Mouse (Mus musculus) brown adipose tissue, adult 24 weeks (tissue): ENCODE data around the gene Cxcr5. TPM values are rescaled to one million over a fixed set of nuclear protein-coding genes. Genes with fewer than 3 reads are reported as not detected.

ENCODE experiments used
- H3K27ac ChIP-seq: fragments of 200-500 bp; replicated peaks from 2 replicates; pipeline ENCODE4 v1.5.1; 2012; ENCODE audit warnings: low read depth, mild to moderate bottlenecking, low read length
- H3K4me1 ChIP-seq: fragments of 200-500 bp; 2 replicates; pipeline ENCODE4 v1.6.1; 2012; ENCODE audit warnings: low read length, mixed read lengths; ENCODE audit not compliant: control insufficient read depth, insufficient read depth, insufficient read length
- H3K4me3 ChIP-seq: fragments of 200-500 bp; 2 replicates; pipeline ENCODE4 v1.5.1; 2012; ENCODE audit warnings: low read depth, mild to moderate bottlenecking, low read length, moderate library complexity; ENCODE audit not compliant: insufficient read depth
- polyA plus RNA-seq: library from polyadenylated mRNA; stranded (reverse); fragments of >200 nt; gene quantifications from 2 replicates; pipeline ENCODE4 v1.2.4, GENCODE M21; 2012; ENCODE audit not compliant: missing spikeins, insufficient read depth, insufficient read length

Cxcr5 gene
- polyA plus RNA-seq, result not detected in 2 replicates

DNA sequence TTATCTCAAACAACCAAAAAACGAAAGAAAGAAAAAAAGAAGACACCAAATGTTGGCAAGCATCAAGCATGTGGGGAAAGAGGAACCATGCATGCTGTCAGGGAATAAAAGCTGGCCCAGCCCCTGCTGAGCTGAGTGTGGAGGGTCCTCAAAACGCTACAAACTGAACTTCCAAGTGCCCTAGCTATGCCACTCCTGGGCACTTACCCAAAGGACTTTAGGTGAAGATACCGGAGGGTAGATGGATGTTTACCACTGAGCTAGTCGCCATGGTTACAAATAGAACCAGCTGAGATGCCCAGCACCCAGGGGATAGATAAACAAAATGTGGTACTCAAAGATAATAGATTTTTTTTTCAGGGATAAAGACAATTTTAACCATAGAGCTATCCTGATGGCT lies at the start of gene Cxcr5:
TSS of gene Cxcr5 (minus strand) at position 281 of the 400 bp plus-strand sequence.
- H3K4me3 ChIP-seq, result no peak within 1 kb of the TSS
- H3K4me1 ChIP-seq, result no peaks in the 10 kb centered on the region
- H3K27ac ChIP-seq, result no peak within 1 kb of the TSS

DNA sequence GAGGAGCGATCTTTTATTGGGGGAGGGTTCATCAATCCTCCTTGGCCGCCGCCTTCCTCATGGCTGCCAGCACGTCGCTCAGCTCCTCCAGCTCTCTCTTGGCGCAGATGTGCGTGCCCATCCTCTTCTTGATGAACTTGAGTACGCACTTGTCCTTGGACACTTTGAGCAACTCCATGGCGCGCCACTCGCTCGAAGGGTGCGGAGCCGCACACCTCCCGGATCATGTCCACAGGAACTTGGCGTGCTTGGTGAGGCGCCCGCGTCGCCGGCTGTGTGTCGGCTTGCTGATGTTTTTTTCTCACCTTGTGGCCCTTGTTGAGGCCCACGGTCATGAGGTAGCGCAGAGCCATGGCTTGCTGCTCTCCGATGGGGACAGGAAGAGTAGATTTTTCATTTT lies 48.7 kb upstream of the Cxcr5 start:
- no peak overlapping the region for H3K27ac ChIP-seq
- peaks cover 13% of the 10 kb centered on the region for H3K4me1 ChIP-seq
- no peak overlapping the region for H3K4me3 ChIP-seq

DNA sequence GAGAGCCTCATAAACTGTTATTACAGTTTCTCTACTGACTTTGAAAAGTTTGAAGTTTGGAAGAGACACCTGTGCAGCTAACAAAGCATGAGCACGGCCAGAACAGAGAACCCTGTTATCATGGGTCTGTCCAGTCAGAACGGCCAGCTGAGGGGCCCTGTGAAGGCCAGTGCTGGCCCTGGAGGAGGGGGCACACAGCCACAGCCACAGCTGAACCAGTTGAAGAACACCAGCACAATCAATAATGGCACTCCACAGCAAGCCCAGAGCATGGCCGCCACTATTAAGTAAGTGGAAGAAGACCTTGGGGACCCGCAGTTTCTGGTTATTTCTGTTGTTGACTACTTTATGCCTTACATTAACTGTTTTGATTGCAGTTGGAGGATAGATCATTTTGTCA lies 45.6 kb upstream of the Cxcr5 start:
- peak overlapping the region; percentile 39; the same call in 1 of the 2 replicates for H3K4me3 ChIP-seq

DNA sequence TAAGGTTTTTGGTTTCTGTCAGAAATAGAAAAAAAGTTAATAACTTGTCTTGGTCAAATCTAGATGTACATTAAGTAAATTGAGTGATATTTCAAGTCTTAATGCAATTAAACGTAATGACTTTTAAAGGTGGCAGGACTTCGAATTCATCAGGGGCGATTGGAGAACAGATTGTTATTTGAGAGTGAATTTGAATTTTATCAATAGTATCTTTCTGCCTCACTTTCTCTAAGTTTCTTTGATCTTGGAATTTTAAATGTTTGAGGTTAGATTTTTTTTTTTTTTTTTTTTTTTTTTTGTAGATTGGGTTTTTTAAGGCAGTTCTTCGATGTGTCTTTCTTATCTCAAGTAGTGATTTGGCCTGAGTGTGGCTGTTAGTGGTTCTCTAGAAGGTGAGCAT lies 45.0 kb upstream of the Cxcr5 start:
- Histone ChIP-seq H3K4me1 (peaks cover 13% of the 10 kb centered on the region), H3K27ac (no peak overlapping the region), H3K4me3 (no peak overlapping the region)

More for the DNA sequence above, 45.6 kb upstream of the Cxcr5 start:
- Histone ChIP-seq H3K27ac (no peak overlapping the region), H3K4me1 (peaks cover 13% of the 10 kb centered on the region)

DNA sequence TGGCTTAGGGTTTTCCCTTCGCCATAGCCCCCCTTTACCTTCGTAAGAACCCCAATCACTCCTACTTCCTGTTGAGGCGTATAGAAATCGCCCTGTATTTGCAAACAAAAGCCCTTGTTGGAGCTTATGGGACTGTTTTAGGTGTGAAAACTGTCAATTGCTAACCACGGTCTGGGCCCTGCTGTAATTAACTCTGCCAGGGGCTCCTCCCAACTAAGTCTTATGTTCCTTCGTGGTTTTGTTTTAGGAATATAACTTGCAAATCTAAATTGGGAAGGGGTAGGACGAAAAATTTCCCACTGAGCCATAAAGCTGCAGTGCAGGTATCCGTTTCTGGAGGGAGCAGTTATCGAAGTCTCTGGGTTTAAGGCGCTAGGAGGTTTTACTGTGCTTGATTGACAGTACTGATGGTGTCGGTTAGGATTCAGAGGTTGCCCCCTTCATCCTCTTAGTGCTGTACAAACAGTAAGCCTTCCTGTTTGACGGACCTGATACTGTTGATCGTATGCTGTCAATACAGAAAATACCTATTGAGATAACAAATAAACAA lies 44.0 kb upstream of the Cxcr5 start:
- peaks cover 13% of the 10 kb centered on the region for H3K4me1 ChIP-seq
- H3K27ac ChIP-seq, result peak overlapping the region; percentile 98
- H3K4me3 ChIP-seq, result peak overlapping the region; percentile 88

DNA sequence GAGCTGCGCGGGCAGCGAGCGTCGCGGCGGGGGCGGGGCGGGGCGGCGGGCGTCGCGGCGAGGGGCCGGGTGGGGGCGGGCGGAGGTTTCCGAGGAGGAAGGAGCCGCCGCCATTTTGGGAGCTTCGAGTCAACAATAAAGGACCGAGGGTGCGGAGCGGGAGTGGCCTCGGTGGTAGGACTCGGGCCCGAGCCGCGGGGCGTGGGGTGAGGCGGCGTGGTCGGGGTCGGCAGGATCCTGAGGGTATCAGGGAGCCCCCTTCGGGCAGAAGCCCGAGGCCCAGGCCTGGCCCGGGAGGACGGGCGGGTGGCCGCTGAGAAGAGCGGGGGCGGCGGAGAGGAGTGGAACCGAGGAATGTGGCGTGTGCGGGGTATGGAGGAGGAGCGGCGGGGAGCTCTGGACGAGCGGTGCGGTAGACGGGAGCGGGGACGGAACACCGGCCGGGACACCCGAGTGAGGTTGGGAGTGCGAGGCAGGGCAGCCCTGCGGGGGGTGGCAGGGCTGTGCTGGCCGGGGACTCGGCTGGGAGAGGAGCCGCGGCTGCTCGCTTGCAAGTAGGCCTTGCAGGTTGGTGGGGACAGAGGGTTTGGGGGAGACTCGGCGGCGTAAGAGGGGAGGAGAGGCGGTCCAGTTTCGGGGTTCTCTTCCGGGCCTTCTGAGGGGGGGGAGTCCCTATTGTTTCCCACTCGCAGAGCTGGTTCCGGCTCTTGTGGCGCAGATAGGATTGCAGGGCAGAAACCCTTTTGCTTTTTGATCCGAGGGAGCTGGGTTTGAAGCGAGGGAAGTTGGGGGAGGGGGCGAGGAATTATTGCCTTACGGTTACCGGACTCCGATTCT lies 43.3 kb upstream of the Cxcr5 start, which contains the start of gene Ddx6:
TSS of gene Ddx6 (plus strand) at position 114 of the 837 bp plus-strand sequence.
- Histone ChIP-seq H3K27ac (peak within 1 kb of the TSS; percentile 98), H3K4me3 (peak within 1 kb of the TSS; percentile 93), H3K4me1 (peaks cover 8% of the 10 kb centered on the region)

DNA sequence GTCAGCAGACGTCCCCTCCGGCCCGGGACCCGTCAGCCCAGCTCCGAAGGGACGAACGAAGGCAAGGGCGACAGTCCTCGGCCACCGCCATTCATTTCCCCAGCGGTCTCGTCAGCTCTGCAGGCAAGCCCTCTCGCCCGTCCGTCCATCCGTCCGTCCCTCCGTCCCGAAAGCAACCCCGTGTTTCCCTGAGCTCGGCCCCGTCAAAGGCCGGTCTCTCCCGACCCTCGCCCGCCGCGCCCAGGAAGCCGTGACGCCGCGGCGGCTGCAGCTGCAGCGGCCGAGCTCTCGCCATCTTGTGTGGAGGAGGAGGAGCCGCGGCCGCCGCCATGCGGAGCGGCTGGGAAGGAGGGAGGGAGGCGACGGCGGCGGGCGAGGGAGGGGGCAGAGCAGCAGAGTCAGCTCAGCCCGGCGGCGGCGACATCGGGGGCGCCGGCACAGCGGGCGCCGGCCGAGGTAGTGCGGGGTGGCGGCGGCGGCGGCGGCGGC lies 42.7 kb upstream of the Cxcr5 start:
- H3K4me1 ChIP-seq, result peaks cover 10% of the 10 kb centered on the region
- H3K4me3 ChIP-seq, result peak overlapping the region; percentile 93
- peak overlapping the region; percentile 90 for H3K27ac ChIP-seq

DNA sequence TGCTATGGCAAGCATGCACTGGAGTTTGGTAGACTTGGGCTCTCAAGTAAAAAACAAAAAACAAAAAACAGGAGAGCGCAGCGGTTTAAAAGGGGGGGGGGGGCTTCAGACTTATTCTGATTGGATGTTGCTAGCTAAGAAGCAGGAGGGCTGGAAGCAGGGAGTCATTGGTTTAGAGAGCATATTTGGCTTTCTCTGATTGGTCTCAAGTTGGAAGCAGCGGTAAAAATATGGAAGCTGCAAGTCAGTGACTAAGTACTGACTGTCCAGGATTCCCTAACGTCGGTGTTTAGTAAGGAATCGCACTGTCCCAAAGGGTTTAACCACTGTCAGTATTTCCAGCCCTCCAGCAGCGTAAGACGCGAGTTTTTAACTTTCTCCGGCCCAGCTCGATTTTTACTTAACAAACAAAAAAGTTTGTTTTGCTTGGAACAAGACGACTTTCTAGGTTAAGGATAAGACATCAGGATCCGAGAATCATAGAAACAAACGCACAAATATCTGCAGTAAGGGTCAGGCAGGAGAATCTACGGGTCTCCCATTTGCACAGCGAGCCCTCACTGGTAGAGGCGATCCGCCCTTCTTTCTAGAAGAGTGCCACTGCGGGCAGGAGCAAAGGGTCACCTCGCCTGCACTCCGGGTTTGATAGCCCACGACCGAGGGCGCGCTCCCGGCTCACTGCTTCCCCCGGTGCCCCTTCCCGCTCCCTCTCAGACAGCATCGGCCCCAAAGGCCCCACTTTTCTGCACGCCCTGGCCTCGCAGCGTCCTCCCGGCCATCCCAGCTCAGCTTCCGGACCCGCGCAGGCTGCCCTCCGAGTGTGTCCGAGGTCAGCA lies 42.0 kb upstream of the Cxcr5 start:
- peak overlapping the region; percentile 90 for H3K27ac ChIP-seq
- H3K4me3 ChIP-seq, result peak overlapping the region; percentile 93
- peaks cover 11% of the 10 kb centered on the region for H3K4me1 ChIP-seq

DNA sequence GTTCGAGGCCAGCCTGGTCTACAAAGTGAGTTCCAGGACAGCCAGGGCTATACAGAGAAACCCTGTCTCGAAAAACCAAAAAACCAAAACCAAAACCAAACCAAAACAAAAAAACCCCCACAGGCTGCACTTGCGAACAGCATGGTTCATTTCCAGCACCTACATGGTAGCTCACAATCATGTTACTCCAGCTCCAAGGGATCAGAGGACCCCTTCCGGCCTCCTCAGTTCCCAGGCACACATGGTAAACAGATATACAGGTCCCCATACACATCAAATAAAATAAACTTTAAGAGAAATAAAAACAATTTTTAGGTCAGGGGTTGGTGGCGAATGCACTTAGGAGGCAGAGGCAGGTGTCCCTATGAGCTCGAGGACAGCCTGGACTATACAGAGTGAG lies 41.1 kb upstream of the Cxcr5 start:
- Histone ChIP-seq H3K27ac (0 out of 2 replicates have a peak overlapping the region, but pooled peaks have one; percentile 1), H3K4me1 (peaks cover 9% of the 10 kb centered on the region), H3K4me3 (0 out of 2 replicates have a peak overlapping the region, but pooled peaks have one; percentile 93)

DNA sequence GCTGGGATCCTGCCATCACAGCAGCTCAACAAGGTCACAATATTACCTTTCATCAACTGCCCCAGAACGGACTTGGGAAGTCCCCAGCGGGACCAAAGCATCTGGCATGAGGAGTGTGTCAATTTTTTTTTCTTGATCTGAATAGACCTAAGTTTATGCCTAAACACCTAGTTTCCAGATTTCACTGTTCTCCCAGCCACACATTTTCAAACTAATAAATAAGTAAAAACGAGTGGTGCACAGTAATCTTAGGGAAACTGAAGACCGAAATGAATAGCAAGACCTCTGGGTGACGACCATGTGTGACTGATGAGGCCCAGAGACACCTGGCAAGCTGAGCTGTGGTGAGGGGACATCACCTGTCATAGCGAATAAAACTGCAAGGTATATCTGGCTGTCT lies 39.1 kb upstream of the Cxcr5 start:
- H3K27ac ChIP-seq, result no peak overlapping the region
- H3K4me3 ChIP-seq, result no peak overlapping the region
- peaks cover 6% of the 10 kb centered on the region; the same call in 1 of the 2 replicates for H3K4me1 ChIP-seq

DNA sequence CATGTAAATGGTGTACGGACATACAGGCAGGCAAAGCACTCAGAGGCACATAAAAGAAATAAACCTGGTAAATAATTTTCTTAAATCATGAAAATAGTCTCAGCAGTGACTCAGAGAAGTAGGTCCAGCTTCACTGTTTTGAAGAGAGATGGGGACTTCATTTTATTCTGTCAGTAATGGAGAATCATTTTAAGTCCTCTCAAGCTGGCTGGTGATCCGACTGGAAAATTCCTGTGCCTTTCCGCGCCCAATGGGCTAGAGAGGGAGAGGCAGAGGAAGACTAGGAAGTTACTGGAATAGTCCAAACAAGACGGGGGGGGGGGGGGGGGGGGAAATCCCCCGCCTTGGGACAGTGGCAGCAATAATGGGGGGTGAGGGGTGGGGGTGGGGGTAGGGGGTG lies 37.9 kb upstream of the Cxcr5 start:
- Histone ChIP-seq H3K4me1 (peaks cover 6% of the 10 kb centered on the region; the same call in 1 of the 2 replicates), H3K4me3 (no peak overlapping the region), H3K27ac (no peak overlapping the region)

DNA sequence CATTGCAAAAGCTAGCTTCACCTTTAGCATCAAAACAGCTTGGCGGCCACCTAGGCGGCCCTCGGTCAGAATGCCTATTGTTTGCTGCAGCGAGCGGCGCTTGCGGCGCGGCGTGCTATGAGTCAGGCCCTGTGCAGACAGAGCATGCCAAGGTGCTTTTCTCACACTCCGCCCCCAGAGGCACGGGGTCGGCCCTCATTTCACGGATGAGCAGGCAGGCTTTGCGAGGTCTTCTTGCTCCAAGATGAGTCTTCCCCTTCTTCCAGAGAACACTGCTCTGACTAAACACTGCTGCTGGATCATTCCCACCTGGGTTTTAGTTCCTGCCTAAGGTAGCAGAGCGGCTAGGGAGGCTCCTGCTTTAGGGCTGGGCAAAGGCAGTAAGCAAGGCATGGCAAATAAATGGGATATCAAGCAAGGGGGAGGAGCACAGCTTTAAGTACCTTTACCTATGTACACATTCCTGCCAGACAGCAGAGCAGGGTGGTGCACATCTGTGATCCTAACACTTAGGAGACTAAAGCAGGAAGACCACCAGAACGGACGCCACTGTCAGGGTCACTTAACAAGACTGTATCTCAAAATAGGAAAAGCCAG lies 37.3 kb upstream of the Cxcr5 start:
- Histone ChIP-seq H3K4me1 (peaks cover 6% of the 10 kb centered on the region; the same call in 1 of the 2 replicates), H3K27ac (no peak overlapping the region), H3K4me3 (peak overlapping the region; percentile 5; the same call in 1 of the 2 replicates)

DNA sequence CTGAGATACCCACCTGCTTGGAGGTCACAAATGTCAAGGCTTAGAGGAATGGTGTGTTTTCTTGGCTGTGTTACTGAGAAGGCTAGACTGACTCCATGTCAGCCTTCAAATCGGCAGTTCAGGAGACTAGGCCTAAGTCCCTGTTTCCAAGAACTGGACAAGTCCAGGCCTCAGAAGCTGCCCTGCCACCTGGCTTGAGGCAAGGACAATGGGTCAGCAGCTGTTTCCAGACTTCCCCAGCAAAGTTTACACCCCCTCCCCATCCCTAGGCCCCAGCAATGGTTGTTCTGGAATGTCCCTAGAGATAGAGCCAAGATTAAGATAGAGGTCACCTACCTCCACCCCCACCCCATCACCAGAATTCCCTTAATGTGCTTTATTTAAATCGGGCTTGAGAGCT lies 36.1 kb upstream of the Cxcr5 start:
- peaks cover 6% of the 10 kb centered on the region; the same call in 1 of the 2 replicates for H3K4me1 ChIP-seq
- H3K27ac ChIP-seq, result no peak overlapping the region

DNA sequence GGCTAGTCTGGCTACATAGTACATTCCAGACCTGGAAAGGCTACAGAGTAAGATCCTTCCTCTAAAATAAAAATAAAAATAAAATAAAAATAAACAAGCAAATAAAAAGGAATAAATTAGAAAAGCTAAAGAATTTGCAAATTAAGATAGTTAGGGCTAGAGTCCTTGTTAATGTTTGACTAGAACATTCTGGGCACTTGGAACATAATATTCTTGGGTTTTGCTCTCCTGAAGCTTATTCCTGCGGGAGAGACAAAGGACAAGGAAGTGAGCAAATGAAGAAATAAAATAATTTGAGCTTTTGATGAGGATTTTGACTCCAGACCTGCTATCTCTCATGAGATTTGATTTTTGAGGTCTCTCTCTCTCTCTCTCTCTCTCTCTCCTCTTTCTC lies 33.9 kb upstream of the Cxcr5 start:
- H3K27ac ChIP-seq, result no peak overlapping the region
- peaks cover 6% of the 10 kb centered on the region; the same call in 1 of the 2 replicates for H3K4me1 ChIP-seq
- no peak overlapping the region for H3K4me3 ChIP-seq

More for the DNA sequence above, 36.1 kb upstream of the Cxcr5 start:
- H3K4me3 ChIP-seq, result no peak overlapping the region
